Mouse (Mus musculus) kidney, adult 9 months (tissue): ENCODE measurements at regions not wholly inside any gene's neighbourhood (a gene's known extent, or its start where the extent isn't known, plus 50 kb on each side); places are given as distances from the start of the nearest gene placed in this dataset.
"Not testable (repeated sequence)": the region's sequence is repeated elsewhere in the genome, so short reads cannot be mapped to it uniquely, and the experiment has no call there.

Source experiments
- DNase-seq: peaks from one replicate; pipeline ENCODE4 v3.0.0; 2022

- no peak for DNase-seq
Observed at GRCm38 (mm10) chr3:157371509-157371908, 162.5 kb upstream of the Zranb2 start.

DNA sequence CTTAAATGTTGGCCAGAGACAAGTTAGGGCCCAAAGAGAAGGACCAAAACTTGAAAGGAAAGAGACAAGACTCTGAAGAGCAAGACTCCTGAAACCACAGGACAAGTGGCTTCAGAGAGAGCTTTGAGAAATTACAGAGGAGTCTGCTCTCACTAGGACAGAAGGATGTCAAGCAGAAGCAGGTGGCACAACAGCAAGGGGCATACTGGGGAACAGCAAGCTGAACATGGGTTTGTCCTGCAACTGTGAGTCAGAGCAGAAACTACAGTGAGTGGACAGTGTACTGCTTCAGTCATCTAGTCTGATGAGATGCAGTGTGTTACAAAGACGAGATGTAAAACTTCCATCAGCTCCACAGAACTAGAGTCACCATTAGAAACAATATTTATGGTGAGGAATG is 160.6 kb upstream of the Zranb2 start:
- DNase-seq: no peak

- DNase-seq: no peak
Observed at GRCm38 (mm10) chr3:157374178-157374577, 159.8 kb upstream of the Zranb2 start.

DNA sequence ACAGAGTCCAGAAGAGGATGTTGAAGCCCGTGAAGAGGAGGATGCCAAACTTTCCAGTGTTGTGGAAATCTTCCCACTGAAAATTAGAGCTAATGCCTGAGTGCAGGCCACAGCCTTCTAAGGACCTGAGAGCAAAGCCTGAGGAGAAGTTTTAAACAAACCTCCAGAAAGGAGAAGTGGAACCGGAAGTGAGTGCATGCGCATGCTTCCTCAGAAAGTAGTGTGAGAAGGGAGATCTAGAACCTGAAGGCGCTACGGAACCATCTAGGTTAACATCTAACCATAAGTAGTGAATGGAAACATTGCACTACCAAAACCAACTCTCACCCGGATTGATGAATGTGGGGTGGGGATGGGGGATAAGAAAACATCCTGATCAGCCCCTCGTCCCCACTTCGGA is 156.4 kb upstream of the Zranb2 start:
- DNase-seq: no peak

- DNase-seq: no peak
Observed at GRCm38 (mm10) chr3:157378127-157378526, 155.8 kb upstream of the Zranb2 start.

DNA sequence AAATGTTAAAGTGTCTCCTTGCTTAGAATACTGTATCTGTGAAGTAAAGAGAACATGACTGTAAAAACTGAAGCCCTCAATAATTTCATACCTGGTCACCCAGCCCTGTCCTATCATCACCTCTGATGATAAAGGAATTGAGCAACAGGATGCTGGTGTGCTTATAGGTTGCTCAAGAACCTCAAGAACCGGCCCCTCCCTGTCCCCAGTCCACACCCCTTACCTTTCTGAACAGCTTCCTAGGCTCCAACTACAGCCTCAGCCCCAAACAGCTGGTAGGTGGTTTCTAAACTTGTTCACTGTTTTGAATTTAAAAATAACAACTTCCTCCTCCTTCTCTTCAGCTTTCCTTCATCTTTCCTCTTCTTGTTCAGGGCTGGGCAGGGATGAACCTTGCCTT is 142.1 kb upstream of the Zranb2 start:
- DNase-seq: no peak

- DNase-seq: no peak
Observed at GRCm38 (mm10) chr3:157393903-157394302, 140.1 kb upstream of the Zranb2 start.

- no peak for DNase-seq
Observed at GRCm38 (mm10) chr3:157399909-157400308, 134.1 kb upstream of the Zranb2 start.

- DNase-seq: no peak
Observed at GRCm38 (mm10) chr3:157404054-157404453, 129.9 kb upstream of the Zranb2 start.

- not testable (repeated sequence) for DNase-seq
Observed at GRCm38 (mm10) chr3:157423447-157423846, 110.5 kb upstream of the Zranb2 start.

DNA sequence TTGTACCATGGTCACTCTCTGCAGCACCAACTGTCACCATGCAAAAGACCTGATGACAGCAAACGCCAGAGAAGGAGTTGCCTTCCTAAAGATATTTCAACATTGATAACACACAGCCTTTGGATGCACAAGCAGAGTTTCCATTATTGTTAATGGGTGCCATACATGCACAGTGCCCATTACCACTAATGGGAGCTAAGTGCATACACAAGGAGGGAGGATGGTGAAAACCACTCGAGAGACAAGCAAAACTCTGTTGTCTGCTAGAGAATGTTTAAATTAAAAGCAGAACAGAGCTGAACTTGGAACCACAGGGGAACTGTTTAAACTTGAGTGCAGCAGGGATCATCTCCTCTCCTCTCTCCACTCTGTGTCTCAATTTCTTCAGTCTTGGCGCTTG is 107.2 kb upstream of the Zranb2 start:
- no peak for DNase-seq

DNA sequence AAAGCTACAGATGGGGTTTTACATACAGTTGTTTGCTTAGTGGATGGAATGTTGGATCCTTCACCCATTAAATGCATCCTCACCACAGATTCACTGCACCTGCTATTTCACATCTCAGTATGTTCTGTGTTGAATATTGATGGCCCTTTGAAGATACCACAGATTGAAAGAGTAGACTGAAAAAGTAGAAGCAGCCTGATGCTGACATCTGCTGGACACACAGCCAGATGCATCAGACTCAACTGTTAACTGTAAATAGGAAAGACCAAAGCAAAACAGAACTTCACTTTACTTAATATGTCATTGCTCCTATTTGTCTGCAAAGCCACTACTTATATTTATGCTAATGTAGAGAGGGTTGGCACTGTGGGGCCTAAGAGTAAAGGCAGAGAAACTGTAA is 84.2 kb upstream of the Zranb2 start:
- peak; percentile 14 for DNase-seq

DNA sequence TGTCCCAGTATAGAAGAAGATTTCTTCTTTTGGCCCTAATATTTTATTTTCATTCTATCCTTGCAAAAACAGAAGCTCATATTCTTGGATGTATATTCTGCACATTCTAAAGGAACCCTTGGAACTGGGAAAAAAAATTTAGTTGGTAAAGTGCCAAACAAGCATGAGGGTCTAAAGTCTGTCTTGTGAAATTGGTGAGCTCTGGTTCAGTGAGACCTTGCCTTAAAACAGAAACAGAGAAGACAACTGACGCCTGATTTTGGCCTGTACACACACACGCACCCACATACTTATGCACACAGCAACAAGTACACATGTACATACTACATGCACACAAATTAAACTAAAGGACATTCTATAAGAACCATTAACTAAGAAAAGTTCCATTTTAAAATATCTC is 62.4 kb upstream of the Zranb2 start:
- DNase-seq: no peak

DNA sequence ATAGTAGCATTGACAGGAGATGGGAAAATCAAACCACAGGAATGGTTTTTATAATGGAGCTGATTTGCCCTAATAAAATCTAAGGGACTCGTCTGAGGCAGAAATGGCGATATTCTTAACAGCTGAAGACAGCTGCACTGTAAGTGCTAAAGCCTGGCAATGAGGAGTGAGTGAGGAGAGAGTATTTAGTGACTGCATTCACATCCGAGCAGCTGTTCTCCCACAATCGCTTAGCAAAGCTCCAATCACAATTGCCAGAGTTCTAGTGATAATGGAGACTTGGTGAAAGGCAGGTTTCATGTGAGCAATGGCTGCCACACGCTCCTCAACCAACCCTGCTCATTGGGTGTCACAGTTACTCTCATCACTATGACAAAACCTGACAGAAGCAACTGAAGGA is 61.3 kb upstream of the Zranb2 start:
- no peak for DNase-seq

GRCm38 (mm10) chr3:157477731-157478130 is 56.2 kb upstream of the Zranb2 start:
- DNase-seq: no peak
